Mouse (Mus musculus) skeletal muscle tissue, adult 2 months (tissue): ENCODE measurements around the gene Ppp1r15a.
A peak's percentile ranks its signal among the peaks of the same experiment; 100 is the strongest.

Experiments
- DNase-seq: peaks from one replicate; pipeline ENCODE4 v3.0.0-alpha.2; 2012; ENCODE audit warnings: low read depth, low spot score

Ppp1r15a gene

DNA sequence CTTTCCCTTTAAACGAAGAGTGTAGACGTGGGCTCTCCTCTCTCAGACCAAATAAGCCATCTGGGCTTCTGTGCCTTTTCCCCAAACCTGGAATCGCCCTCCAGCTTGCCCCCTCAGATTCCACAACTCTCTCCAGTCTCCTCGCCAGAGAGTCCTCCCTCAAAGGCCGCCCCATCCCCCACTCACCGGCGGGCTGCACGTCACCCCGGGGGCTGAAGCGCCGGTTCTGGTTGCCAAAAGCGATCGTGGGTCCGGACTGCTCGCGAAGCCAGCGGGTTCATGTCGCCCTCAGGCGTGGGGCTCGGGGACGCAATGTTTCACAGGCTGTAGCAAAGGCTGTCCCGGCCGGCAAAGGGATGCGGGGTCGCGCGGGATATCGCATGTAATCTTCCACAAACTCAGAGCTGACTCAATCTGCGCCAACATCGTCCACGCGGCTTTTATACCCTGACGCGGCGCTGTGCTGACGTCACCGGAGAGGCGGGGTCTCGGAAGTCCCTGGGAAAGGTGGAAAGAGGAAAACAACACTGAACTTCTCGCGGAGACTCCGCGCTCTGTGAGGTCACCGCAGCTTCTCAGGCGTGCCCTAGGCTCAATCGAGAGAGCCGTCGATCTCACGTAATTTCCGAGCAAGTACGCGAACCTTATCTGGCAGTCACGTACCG, at the start of gene Ppp1r15a, which contains the start of gene Plekha4:
TSS of gene Ppp1r15a (minus strand) at position 460 of the 665 bp plus-strand sequence.
TSS of gene Plekha4 (plus strand) at position 522 of the 665 bp plus-strand sequence.
- DNase-seq, result peak; percentile 98

GRCm38 (mm10) chr7:45574472-45575379, 48.7 kb upstream of the Ppp1r15a start:
- no peak for DNase-seq

- no peak for DNase-seq
These were observed 47.9 kb upstream of the Ppp1r15a start for GRCm38 (mm10) chr7:45573954-45574353.

GRCm38 (mm10) chr7:45571966-45572365, 45.9 kb upstream of the Ppp1r15a start:
- no peak for DNase-seq

GRCm38 (mm10) chr7:45570103-45570741, 44.2 kb upstream of the Ppp1r15a start, which contains the start of gene Bcat2:
TSS of gene Bcat2 (plus strand) at chr7:45570153.
- peak; percentile 75 for DNase-seq

GRCm38 (mm10) chr7:45568601-45569473, 42.8 kb upstream of the Ppp1r15a start:
- DNase-seq, result no peak

GRCm38 (mm10) chr7:45567780-45568516, 41.9 kb upstream of the Ppp1r15a start:
- DNase-seq, result peak; percentile 96

DNA sequence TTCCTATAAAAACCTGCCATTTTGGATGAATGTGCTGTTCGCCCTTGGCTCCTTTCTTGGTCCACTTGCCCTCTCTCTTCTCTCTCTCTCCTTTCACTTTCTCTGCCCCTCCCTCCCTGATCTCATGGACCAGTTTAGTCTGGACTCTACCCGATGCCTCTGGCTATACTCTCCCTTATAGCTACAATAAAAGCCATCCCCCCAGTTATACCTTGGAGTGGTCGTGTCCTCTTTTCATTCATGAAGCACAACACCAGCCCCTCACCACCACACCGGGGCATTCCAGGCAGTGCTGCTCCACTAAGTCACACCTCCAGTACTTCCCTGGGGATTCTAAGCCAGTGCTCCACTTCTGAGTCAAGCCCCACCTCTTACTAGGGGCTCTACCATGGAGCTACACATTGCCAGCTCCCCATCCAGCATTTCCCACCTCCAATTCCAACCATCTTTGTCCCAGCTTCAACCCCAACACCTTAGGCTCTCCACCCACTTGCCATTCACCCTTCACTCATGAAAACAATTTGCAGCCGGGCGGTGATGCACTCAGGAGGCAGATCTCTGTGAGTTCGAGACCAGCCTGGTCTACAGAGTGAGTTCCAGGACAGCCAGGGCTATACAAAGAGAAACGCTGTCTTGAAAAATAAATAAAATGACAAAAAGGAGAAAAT, 41.2 kb upstream of the Ppp1r15a start:
- no peak for DNase-seq

DNA sequence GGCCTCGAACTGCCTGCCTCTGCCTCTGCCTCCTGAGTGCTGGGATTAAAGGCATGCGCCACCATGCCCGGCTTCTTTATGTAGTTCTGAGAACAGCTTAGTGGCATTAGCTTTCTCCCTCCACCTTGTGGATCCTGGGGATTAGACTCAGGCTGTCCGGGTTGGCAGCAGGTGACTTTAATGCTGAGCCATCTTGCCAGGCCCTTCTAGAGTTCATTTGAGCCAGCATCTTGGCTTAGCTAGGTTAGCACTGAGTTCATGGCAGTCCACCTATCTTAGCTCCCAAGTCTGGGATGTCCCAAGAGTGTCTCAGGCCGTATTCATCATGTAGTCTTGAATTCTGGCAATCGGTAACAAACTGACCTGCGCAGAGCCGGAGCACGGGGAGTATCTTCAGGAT, 39.4 kb upstream of the Ppp1r15a start:
- DNase-seq, result peak; percentile 58

- no peak for DNase-seq
These were observed 38.7 kb upstream of the Ppp1r15a start for GRCm38 (mm10) chr7:45564811-45565210.

DNA sequence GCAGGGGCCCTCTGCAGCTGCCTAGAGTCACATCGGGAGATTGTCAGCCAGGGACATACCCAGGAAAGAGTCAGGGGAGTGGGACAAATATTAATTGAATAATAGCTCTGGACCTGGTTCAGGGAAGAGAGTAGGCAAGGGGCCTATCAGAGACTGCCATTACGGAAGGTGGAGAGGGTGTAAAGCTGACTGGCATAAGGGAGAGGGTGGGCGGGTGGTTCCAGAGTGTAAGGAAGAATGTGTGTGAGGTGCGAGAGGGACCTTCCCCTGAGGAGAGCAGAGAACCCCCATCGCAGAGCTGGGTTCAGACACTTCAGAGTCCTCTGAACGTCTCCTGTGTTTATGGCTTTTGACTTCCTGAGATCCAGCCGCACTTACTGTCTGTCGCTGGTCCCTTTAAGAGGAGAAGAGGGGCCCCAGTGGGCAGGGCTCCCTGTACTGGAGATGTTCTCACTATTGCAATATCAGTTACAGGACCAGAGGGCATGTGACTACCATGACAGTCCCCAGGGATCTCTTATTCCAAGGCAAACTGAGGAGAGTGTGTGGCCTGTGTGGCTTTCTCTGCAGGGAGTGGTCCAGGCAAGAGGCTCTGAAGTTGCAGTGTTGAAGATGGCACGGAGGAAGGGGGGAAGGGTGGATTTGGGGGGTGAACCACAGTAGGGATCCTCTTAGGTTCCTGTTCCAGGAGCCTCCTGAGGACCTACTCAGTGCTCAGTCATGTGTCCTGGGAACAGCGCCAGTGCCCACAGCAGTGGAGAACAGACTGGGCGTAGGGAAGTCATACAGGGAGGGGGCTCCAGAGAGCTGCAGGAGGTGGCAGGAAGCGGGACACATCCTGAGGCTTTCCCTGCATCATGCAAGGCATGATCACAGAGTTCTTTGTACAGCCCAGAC, 35.8 kb upstream of the Ppp1r15a start:
- DNase-seq, result peak; percentile 82

GRCm38 (mm10) chr7:45560843-45561623, 35.0 kb upstream of the Ppp1r15a start:
- peak; percentile 73 for DNase-seq

DNA sequence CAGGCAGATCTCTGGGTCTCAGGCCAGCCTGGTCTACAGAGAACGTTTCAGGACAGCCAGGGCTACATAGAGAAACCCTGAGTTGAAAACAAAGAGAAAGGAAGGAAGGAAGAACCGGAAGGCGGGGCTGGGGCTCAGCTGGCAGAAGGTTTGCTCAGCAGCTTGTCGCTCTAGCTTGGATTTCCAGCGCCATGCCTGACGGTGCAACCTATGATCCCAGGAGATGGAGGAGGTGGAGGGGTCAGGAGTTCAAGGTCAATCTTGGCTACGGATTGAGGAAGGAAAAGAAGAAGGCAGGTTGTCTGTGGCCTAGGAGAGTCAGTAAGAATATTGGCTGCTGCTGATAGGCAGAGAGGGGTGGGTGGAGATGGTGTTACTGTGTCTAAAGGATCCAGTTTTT, 34.2 kb upstream of the Ppp1r15a start:
- no peak for DNase-seq

DNA sequence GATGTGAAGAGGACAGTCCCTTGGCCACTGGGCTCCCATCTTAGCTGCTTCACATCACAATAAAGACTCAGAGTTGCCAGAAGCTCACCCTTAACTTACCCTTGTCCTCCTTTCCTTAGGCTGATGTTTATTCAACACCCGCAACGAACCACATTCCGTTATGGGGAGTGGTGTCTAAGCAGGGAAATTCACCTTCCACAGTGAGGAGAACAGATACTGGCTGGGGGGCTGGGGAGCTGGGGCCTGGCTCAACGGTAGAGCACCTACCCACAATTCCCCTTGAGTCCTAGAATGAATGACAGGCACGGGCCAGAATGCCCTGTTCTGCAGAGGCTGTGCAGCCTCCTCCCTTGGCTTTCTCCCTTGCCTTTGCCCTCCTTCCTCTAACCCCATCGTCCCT, 32.8 kb upstream of the Ppp1r15a start:
- no peak for DNase-seq

DNA sequence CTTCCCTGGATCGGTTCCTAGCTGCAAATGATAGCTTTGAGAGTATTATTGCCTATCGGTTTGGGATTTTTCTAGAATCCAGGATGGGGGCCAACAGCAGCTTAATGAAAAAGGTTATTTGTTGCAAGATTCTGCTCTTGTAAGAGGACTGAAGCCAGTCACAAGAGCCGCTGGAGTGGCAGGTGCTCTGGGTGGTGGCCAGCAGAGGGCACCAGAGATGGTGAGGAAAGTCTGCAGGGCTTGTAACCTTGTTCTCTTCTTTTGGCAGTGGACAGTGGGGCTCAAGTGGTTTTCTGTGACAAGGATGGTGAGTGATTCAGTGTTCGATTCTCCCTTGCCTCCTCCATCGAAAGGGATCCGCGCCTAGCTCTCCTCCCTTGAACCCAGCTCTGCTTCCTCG, 29.7 kb upstream of the Ppp1r15a start:
- peak; percentile 79 for DNase-seq

DNA sequence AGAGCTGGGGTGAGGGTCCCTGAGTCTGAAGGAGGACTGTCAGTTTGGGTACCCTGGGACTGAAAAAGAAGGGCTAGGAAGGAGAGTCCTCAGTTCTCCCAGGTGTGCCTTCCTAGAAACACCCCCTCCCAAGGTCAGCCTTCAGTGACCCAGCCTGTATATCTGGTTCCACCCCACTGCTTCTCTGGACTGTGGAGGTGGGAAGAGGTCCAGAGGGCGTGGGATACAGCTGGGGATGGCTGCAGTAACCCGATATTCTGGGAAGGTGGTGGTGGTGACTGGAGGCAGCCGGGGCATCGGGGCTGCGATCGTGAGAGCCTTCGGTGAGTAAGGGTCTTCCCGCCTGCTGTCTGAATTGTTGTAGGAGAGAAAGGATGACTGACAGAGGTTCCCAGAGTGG, 28.7 kb upstream of the Ppp1r15a start, which contains the start of gene Hsd17b14:
TSS of gene Hsd17b14 (plus strand) at position 150 of the 400 bp plus-strand sequence.
- no peak for DNase-seq

DNA sequence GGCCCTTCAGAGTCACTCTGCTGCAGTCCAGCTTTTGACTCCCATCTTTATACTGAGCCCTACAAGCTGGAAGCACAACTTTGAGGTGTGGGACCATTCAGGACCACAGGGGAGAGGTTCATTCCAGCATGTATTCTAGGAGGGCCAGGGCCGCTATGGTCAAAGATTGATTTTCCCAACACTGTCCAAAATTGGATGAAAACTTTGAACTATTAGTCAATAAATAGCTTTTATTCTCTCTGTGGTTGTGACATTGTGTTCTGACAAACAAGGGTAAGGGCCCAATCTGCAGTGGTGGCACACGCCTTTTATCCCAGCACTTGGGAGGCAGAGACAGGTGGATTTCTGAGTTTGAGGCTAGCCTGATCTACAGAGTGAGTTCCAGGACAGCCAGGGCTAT, 27.9 kb upstream of the Ppp1r15a start:
- no peak for DNase-seq

DNA sequence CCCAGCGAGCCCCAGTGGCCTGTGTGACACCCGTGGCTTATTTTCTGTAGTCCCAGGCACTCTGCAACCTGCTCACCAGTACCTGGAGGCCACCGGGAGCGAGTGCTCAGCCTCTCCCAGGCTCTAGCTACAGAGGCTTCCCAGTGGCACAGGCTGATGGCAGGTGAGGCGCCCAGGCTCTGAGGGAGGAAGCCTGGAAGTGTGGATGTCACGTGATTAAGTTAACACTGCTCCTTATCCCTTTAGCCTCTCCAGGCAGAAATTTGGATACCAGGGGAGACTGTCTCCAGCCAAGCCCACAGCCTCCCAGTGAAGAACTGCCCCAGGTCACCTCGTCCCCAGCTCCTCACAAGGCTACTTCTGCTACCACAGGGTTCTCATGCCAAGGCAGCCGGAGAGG, 27.5 kb upstream of the Ppp1r15a start:
- DNase-seq, result no peak
